Mouse (Mus musculus) ZHBTc4 (cell line): ENCODE data around the gene Ccdc189.

Source experiments
- DNase-seq: peaks from one replicate; pipeline ENCODE4 v3.0.0-alpha.2; 2011; ENCODE audit warnings: low read depth, low spot score

Gene Ccdc189

DNA sequence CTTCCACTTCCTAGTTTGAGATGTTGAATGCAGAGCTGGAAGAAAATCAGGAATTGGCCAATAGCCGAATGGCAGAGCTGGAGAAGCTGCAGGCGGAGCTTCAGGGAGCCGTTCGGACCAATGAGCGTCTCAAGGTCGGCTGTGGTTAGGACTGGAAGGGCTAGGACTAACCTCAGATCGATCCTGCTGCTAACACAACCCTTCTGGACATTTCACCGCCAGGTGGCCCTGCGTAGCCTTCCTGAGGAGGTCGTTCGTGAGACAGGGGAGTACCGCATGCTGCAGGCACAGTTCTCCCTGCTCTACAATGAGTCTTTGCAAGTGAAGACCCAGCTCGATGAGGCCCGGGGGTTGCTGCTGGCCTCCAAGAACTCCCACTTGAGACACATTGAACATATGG lies 4.2 kb upstream of the Ccdc189 start:
- DNase-seq = peak; percentile 85

DNA sequence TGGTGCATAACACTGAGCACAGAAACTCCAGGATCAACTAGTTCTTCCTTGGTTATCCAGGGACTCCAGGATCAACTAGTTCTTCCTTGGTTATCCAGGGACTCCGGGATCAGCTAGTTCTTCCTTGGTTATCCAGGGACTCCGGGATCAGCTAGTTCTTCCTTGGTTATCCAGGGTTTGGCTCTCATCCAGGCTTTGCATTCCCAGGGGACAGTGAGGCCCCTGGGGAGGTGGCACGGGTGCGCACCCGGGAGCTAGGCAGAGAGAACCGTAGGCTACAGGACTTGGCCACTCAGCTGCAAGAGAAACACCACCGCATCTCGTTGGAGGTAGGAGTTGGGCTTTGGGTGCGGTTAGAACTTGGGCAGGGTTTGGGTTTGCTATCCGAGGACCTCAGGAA lies 2.7 kb upstream of the Ccdc189 start:
- peak; percentile 21 for DNase-seq

DNA sequence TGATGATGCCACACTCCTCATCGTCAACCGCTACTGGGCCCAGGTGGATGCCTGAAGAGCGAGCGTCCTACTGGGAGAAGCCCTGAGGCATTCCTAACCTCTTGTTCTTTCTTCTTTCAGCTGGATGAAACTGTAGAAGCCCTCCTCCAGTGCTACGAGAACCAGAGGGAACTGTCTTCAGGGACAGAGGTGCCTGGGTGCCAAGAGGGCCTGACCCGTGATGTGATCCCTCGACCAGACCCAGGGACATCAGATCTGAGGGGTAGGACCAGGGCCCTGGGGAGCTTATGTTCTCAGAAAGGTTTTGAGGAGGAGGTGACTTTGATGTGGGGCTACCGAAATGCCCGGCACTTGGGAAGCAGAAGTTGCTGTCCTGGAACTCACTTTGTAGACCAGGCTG lies 1.2 kb upstream of the Ccdc189 start:
- no peak for DNase-seq

DNA sequence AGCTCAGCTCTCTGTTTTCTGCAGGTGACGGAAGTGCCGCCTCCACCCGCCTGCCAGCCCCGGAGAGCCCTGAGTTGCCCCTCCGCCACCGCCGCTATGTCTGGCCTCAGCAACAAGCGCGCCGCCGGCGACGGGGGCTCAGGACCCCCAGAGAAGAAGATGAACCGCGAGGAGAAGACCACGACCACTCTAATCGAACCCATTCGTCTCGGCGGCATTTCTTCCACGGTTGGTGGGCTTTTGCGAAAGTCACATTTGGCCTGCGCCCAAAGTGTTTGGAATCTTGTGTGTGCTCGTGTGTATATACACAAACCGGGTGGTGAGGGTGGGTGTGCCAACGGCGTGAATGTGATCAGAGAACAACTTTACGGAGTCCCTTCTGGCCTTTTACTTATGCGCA lies 506 bp upstream of the Ccdc189 start:
- DNase-seq = no peak

DNA sequence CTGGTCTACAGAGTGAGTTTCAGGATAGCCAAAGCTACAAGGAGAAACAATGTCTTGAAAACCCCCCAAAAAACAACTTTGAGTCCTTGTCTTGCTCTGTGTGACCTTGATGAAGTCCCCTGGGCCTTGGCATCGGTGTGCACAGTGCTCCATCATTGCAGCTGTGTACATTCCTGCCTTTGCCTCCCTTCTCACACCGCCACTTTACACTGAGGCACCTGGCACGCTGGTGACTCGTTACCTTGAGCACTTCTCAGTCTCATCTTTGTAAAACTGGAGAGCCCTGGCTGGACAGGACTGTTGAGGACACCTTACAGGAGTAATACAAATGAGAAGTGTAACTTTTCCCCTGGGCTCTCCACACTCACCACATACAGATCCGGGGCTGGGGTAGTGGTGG lies 1.2 kb downstream of the Ccdc189 start:
- no peak for DNase-seq

DNA sequence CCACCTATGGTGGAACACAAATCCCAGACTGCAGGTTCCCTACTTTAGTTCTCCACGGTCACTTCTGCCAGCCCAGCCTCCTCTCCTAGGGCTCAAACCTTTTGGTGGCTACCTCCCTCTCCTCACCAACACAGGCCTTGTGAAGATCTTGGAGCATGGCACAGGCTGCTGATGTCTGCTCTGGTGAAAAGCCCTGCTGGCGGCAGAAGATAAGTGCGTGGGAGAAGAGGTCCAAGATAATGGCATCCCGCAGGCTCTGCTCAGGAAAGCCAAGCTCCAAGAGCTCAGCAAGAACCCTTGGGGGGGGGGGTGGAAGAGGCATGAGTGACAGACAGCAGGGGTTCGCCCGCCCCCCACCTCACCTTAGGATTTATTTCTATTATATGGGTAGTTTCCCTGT lies 2.2 kb downstream of the Ccdc189 start:
- no peak for DNase-seq

DNA sequence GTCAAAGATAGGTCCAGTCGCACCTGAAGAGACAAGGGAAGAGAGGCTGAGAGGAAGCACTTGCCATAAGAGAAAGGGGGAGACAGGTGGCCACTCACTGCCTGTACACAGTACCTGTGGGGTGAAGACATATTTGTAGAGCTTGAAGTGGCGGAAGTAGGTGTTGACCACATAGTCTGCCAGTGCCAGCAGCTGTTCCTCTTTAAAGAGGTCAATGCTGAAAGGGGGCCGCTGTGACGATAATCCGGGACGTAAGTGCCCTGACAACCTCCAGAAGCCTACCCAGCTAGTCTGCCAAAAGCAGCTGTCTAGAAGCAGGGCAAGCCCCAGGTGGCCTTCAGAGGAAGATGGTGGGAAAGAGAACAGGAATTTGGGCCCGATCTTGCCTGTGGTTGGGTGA lies 3.4 kb downstream of the Ccdc189 start:
- no peak for DNase-seq

DNA sequence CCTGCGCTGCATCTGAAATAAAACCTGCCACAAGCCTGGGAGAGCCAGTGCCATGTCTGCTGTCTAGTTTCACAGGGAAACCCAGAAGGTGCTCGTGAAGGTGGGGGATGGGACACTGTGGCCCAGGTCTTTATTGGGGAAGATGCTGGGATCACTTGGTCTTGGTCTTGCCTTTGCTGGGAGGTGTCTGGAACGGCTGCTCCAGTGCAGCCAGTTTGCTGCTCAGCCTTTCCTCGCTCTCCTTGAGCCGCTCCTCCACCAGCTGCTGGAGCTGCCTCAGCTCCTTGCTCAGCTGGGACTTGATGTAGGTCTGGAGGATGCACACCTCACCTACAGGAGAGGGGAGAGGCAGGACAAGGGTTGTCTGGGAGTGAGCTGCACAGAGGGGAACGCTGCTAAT lies 5.1 kb downstream of the Ccdc189 start:
- DNase-seq = no peak

DNA sequence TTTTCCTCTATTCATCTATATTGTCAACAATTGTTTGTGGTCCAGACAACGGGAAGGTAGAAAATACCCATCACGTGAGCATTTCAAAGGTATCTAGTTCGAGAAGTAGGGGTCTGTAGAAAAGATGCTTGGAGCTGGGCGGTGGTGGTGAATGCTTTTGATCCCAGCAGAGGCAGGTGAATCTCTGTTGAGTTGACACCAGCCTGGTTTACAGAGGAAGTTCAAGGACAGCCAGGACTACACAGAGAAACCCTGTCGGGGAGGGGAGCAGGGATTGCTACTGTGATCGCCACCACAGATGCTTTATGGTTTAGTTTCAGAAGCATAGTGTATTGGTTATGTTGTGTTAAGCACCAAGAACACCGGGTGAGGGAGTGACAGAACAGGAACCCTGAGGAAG lies 14.3 kb downstream of the Ccdc189 start:
- DNase-seq = no peak

DNA sequence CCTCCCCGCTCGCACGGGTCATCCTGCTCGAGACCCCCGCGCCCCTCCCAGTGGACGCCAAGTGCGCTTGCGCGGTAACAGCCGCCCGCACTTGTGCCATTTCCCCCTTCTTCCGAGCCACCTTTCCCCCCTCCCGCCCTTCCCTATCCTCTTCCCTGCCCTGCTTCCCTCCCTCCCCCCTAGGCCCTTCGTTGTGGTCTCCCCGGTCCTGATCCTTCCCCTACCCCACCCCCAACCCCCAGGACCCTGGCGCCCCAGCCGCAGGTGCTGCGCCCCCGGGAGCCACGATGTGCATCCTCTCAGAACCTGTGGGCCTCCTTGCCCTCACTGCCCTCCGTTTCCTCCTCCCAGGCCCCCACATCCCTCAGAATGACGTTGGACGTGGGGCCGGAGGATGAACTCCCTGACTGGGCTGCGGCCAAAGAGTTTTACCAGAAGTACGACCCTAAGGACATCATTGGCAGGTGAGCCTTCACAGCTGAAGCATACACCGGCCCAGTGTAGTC lies 14.8 kb downstream of the Ccdc189 start:
- no peak for DNase-seq

DNA sequence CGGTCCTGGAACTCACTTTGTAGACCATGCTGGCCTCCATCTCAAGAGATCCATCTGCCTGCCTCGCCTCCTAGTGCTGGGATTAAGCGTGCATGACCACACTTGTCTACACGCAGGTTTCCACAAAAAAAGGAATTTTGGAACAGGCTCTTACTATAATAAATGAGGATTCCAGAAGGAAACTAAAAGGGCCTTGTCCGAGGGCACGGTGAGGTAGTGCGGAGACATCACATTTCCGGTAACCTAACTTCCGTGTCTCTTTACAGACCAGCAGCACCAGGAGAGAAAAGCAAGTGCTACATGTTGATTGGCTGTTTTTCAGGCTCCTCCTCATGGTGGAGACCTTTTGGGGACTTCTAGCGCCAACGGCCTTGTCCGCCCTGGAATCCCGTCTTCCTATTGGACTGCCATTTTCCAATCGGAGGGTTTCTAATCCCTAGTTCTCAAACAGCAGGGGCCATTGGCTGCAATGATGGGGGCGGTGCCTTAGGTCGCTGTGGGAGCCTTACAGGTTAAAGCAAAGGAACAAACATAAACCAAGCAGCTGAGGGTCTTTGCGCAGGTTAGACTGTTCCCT lies 15.4 kb downstream of the Ccdc189 start, which contains the start of gene Phkg2:
Gene Phkg2 (plus strand): TSS at position 446 of the 577 bp plus-strand sequence.
- DNase-seq = peak; percentile 99

DNA sequence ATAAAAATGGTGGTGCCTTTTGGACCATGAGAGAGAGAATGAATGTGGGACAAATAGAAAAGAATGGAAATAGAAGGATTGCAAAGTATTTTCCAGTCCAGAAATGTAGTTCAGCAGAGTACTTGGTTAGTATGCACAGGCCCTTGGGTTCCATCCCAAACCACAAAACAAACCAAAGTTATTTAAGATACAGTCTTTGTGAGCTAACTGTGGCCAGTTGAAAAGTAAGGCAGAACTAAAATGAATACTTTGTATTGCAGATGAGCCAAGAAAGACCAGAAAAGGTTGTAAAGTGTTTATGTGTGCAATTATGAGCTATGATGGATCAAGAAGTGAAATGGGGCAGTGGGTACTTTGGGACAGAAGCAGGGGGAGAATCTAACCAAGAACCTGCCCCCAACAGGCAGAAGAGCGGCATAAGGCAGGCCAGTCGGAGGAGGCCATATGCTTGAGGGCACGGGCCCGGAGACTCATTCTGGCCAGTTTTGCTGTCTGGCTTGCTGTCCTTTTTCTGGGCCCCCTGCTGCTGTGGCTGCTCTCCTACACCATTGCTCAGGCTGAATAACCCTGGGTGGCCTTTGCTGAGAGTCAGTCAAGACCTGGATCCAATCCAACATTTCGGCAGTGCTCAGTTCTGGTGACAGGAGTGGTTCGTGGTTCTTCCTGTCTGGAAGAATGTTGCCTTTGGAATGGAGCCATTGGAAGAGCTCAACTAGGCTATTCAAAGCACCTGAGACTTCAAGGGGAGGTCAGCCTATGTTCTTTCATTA lies 23.8 kb downstream of the Ccdc189 start:
- peak; percentile 26 for DNase-seq

DNA sequence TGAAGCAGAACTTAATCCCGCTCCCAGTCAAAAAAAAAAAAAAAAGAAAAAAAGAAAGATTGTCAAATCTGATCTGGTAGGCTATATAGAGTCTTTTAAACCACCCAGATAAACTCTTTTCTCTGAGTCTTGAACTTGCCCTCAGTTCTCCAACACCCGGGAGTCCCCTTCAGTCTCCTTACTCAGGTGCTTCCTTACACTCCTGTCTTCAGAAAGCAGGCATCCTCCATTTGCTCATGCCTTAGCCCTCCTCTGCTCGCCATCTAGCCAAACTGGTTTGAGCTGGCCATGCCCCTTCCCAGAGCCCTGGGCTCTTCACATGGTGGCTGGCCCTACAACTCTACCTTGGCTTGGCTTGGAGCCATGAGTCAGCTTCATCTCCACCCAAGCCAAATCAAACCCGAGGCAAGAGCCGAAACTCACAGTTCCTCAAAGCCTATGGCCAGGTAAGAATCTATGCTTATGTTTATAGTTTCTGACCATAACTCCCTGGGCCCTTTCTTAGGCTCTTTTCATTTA lies 27.0 kb downstream of the Ccdc189 start, which contains the start of gene Tmem265:
Gene Tmem265 (plus strand): TSS at position 51 of the 519 bp plus-strand sequence.
- DNase-seq = peak; percentile 14

DNA sequence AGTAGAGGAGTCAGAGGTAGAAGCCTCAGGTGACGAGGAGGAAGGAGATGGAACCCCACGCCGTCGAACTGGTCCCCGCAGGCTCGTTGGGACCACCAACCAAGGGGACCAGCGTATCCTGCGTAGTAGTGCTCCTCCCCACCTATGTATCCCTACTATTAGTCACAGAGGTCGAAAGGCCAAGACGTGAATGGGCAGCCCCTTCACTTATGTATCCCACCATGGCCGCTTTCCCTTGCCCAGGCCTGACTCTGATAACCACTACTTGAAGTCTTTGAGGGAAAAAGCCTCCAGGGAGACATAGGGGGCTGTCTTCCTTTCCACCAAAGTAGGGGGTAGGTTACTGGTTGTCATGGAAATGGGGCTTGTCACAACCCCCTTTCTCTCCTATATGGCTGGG lies 27.8 kb downstream of the Ccdc189 start:
- DNase-seq = peak; percentile 28

DNA sequence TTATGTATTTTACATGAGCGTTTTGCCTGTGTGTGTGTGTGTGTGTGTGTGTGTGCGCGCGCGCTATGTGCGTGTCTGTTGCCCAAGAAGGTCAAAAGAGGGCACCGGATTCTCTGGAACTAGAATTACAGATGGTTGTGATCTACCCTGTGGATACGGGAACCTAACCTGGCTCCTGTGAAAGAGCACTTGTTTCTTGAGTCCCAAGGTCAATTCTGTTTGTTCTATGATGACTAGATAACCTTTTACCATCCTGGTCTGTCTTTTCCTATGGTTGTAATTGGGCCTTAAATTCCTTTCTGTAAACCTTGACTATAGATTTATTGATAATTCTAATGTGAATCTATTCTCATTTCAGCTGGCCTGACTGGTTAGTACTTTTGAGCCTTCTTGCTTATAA lies 36.8 kb downstream of the Ccdc189 start:
- no peak for DNase-seq

DNA sequence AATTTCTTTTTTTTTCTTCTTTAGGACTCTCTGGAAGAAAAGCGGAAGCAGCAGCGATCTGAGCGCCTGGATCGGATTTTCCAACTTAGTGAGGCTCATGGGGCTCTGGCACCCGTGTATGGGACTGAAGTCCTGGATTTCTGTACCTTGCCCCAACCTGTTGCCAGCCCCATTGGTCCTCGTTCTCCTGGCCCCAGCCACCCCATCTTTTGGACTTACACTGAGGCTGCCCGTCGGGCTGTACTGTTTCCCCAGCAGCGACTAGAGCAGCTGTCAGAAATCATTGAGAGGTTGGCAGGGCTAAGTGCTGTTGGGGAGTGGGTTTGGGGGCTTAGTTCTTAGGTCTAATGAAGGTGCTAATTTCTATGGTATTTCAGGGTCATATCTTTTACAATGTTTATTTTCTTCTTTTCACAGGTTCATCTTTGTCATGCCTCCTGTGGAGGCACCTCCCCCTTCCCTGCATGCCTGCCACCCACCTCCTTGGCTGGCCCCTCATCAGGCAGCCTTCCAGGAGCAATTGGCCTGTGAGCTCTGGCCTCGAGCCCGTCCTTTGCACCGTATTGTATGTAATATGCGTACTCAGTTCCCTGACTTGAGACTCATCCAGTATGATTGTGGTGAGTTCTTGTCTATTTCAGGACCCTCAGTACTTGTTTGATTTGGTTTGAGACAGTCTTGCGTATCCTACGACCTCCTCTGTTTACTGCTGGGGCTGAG lies 39.1 kb downstream of the Ccdc189 start:
- no peak for DNase-seq

DNA sequence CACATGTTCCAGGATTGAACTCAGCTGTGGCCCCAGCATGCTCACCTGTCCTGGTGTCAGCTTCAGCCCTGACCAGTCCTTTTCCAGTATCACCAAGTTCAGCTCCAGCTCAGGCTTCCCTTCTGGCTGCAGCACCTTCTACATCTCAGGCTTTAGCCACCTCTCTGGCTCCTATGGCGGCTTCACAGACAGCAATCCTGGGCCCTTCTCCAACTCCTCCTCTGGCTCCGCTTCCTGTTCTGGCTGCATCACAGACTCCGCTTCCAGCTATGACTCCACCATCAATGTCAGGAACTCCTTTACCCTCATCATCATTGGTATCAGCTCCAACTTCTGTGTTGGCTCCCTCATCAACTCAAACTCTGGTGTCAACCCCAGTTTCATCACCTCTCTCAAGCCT lies 46.7 kb downstream of the Ccdc189 start:
- DNase-seq = no peak
